Mouse (Mus musculus) small intestine, adult 2 months (tissue): ENCODE data around the gene Washc4. TPM values are rescaled to one million over a fixed set of nuclear protein-coding genes. Genes with fewer than 3 reads are reported as not detected.
A peak's percentile ranks its signal among the peaks of the same experiment; 100 is the strongest.

Source experiments
- H3K27ac ChIP-seq: fragments of 200-500 bp; 2 replicates; pipeline ENCODE4 v1.5.1; 2012; ENCODE audit warnings: low read depth, low read length, control low read depth, inconsistent platforms; ENCODE audit not compliant: insufficient read depth
- H3K27me3 ChIP-seq: fragments of 200-500 bp; 2 replicates; pipeline ENCODE4 v1.6.1; 2012; ENCODE audit warnings: mild to moderate bottlenecking, moderate library complexity, low read length, inconsistent platforms; ENCODE audit not compliant: control insufficient read depth, insufficient read depth
- H3K36me3 ChIP-seq: fragments of 200-500 bp; 2 replicates; pipeline ENCODE4 v1.6.1; 2012; ENCODE audit warnings: mild to moderate bottlenecking, low read length, control low read depth, inconsistent platforms; ENCODE audit not compliant: control insufficient read depth, insufficient read depth
- H3K4me1 ChIP-seq: fragments of 200-500 bp; 2 replicates; pipeline ENCODE4 v1.6.1; 2012; ENCODE audit warnings: low read length, inconsistent platforms, mixed read lengths; ENCODE audit not compliant: control insufficient read depth, insufficient read depth, insufficient read length
- H3K4me3 ChIP-seq: fragments of 200-500 bp; 2 replicates; pipeline ENCODE4 v1.5.1; 2012; ENCODE audit warnings: low read depth, mild to moderate bottlenecking, control low read depth, inconsistent platforms, low read length, moderate library complexity
- CTCF ChIP-seq: fragments of 200-500 bp; IDR thresholded peaks from 2 replicates; pipeline ENCODE4 v1.5.1; 2012; ENCODE audit warnings: low read depth, mild to moderate bottlenecking, control low read depth, inconsistent platforms, low read length, moderate library complexity, mixed read lengths; ENCODE audit not compliant: insufficient replicate concordance, insufficient read length; ENCODE audit errors: extremely low read depth
- POLR2A ChIP-seq: fragments of 200-500 bp; IDR thresholded peaks from 2 replicates; pipeline ENCODE4 v1.6.1; 2012; ENCODE audit warnings: low read depth, mild to moderate bottlenecking, control low read depth, inconsistent platforms, low read length, moderate library complexity
- WGBS: fragments of 180-500 bp; shearing (Covaris S2); methylation state at CpG from one replicate; pipeline ENCODE4 v1.1.7; 2018; 5-methylcytosine and 5-hydroxymethylcytosine counted together
- polyA plus RNA-seq: library from polyadenylated mRNA; depleted of rRNA; stranded (reverse); fragments of >200 nt; gene quantifications from 2 replicates; pipeline ENCODE4 v1.2.3, GENCODE M21; 2012; rRNA removed

Washc4 gene
- polyA plus RNA-seq, 1 experiment = 0.57 TPM

DNA sequence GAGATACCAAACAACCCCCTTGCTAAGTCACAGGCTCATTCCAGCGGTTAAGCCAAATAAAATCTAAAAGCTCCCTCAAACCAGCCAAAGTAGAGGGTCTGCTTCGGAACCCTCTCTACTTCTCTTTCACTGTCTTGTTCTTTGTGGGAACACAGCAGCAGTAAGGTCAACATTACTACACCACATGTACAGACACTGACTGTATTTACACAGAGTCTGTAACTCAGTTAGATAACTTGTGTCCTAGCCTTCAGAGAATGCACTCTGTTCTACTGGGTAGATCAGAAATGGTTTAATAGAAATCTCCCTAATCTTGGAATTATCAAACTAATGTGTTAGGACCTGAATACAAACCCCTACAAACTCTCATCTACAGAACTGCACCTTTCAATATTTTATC, 92.6 kb downstream of the Washc4 start:
- no peak for TF ChIP-seq POLR2A
- no peak for TF ChIP-seq CTCF
- no peaks in the 10 kb centered on the region for H3K27me3 ChIP-seq
- no peak overlapping the region for H3K27ac ChIP-seq
- 0 out of 2 replicates have a peak, but pooled peaks cover 2% of the 10 kb centered on the region for H3K4me1 ChIP-seq
- H3K4me3 ChIP-seq = no peak overlapping the region
- H3K36me3 ChIP-seq = peaks cover 11% of the 10 kb centered on the region; the same call in 1 of the 2 replicates
- WGBS = 92% methylated on average over 2 of the region's 2 CpGs

DNA sequence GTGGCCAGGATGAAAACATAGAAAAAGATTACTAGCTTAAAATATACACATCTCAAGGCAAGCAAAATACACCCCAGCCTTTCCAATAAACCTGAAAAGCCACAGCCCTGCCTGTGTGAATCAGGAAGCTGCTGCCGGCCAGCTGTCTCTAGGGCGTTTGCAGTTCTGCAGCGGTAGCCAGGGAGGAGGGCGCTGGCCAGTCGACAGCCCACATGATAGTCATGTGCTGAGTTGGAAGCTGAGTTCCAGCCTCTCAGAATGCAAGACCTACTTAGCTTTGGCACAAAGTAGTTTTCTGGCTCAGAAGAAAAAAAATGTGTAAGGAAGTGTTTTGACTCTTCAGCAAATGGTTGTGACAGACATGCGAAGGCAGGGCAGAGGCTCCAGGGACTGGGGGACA, 93.7 kb downstream of the Washc4 start:
- Histone ChIP-seq H3K27me3 (no peaks in the 10 kb centered on the region), H3K27ac (peak overlapping the region; percentile 28; the same call in 1 of the 2 replicates), H3K4me3 (no peak overlapping the region), H3K36me3 (0 out of 2 replicates have a peak, but pooled peaks cover 6% of the 10 kb centered on the region), H3K4me1 (0 out of 2 replicates have a peak, but pooled peaks cover 5% of the 10 kb centered on the region)
- 33% methylated on average over 6 of the region's 6 CpGs for WGBS
- no peak for TF ChIP-seq POLR2A
- no peak for TF ChIP-seq CTCF

DNA sequence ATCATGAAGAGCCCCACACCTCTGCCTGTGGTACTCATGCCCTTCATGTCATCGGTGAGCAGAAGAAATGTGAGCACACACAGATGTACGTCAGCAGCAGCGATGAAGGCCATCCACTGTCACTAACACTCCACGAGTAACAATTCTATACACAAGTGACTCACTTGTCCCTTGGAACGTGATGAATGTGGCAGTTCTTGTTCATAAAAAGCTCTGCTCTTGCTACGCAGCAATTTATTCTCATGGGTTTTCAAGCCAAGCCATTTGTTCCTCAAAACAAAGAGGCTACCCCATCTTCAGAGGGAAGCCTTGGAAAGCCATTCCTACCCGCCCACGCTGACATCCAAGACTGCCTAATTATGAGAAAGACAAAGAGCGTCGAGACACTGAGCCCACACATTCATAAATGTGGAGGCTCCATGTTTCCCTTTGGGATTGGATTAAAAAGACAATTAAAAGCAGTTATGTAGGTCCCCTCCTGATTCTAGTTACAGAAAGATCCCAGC, 96.4 kb downstream of the Washc4 start:
- Histone ChIP-seq H3K36me3 (0 out of 2 replicates have a peak, but pooled peaks cover 6% of the 10 kb centered on the region), H3K27me3 (no peaks in the 10 kb centered on the region), H3K4me3 (no peak overlapping the region), H3K27ac (no peak overlapping the region), H3K4me1 (peaks cover 9% of the 10 kb centered on the region; the same call in 1 of the 2 replicates)
- WGBS = 89% methylated on average over 10 of the region's 10 CpGs
- TF ChIP-seq CTCF (no peak), POLR2A (no peak)

DNA sequence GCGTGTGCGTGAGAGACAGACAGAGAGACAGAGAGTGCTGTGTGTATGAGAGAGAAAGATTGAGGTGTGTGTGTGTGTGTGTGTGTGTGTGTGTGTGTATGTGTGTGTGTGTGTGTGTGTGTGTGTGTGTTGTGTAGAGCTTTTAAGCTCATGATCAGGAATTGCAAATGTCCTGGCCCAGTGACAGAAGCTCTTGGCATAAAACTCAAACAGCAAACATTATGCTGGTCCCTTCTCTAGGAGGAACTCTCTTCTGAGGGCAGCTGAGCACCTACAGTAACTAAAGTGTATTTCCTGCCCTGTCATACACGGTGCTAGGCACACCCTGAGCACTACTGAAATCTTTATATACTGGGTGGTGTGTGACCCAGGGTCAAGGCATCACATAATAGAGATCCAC, 98.1 kb downstream of the Washc4 start:
- 0 out of 2 replicates have a peak, but pooled peaks cover 6% of the 10 kb centered on the region for H3K36me3 ChIP-seq
- H3K4me1 ChIP-seq = peaks cover 14% of the 10 kb centered on the region; the same call in 1 of the 2 replicates
- no peaks in the 10 kb centered on the region for H3K27me3 ChIP-seq
- no peak overlapping the region for H3K4me3 ChIP-seq
- no peak overlapping the region for H3K27ac ChIP-seq
- WGBS = 66% methylated on average over 3 of the region's 3 CpGs
- TF ChIP-seq CTCF (no peak), POLR2A (no peak)

DNA sequence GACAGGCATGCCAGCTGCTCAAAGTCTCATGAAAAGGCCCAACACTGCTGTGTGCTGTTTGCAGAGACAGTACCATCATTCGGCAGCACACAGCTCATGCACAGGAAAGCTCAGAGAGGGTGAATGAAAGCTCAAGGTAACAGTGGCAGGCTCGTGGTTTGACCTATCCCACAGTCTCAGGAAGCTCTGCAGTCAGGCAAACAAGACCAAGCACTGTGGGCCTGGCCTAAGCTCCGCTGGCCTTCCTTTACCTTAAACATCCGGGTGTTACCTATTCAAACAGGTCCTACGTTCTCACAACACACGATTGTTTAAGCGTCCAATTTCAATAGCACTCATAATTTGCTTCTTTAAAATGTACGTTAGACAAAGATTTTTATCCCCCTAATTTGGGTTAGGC, 100.6 kb downstream of the Washc4 start:
- no peak overlapping the region for H3K4me3 ChIP-seq
- peaks cover 16% of the 10 kb centered on the region; the same call in 1 of the 2 replicates for H3K4me1 ChIP-seq
- WGBS = 80% methylated on average over 8 of the region's 8 CpGs
- H3K27ac ChIP-seq = peak overlapping the region; percentile 72
- 0 out of 2 replicates have a peak, but pooled peaks cover 6% of the 10 kb centered on the region for H3K36me3 ChIP-seq
- H3K27me3 ChIP-seq = no peaks in the 10 kb centered on the region
- TF ChIP-seq CTCF (no peak), POLR2A (no peak)

DNA sequence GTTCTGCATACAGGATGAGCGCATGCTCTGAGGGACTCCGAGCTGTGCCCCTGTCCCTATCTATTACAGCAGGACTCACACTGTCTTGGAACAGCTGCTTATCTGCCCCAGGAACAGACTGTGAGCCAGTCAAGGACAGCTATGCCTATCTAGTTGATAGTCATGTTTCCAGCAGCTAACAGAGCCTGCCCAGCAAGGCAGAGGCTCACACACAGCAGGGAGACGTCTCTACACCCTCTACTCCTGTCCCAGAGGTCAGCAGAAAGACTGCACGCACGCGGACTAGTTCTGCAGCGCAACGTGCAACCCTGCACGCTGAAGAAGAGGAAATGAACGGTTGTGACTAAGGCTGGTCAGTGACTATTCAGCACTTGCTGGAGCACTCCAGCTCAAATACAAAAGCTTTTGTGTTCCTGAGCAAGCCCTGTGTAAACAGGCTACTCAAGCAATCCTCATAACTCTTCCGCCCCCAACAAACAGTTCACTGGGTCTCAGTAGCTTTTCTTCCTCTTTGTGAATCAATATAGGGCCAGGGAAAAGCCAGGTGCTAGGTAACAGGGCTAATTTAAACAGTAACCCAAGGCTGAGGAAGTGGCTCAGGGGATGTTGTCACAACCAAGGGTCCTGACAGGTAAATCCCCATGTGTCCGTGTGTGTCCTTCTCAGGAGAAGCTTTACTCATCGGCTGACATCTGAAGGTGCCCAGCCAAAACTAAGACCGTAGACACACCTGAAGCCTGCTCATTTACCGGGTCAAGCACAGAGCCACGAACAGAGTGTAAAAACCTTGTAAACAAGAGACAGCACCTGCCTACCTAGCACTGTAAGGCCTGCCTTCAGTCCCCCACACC, 101.5 kb downstream of the Washc4 start:
- Histone ChIP-seq H3K4me1 (peaks cover 16% of the 10 kb centered on the region; the same call in 1 of the 2 replicates), H3K27ac (peak overlapping the region; percentile 72), H3K27me3 (no peaks in the 10 kb centered on the region), H3K4me3 (no peak overlapping the region), H3K36me3 (no peaks in the 10 kb centered on the region)
- WGBS = 30% methylated on average over 16 of the region's 16 CpGs
- TF ChIP-seq POLR2A = no peak
- no peak for TF ChIP-seq CTCF

DNA sequence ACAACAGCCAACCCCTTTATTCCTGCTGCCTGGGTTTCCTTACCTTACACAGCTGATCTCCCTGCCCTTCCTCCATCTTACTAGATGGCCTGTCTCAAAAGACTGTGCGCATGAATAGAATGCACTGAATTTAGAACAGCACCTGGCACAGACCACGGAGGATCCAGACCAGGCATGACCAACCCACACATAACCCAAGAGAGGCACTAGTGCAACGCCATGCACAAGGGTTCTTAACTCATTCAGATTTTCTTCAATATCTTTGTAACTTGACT, 102.1 kb downstream of the Washc4 start:
- H3K27me3 ChIP-seq = no peaks in the 10 kb centered on the region
- 83% methylated on average over 3 of the region's 3 CpGs for WGBS
- H3K36me3 ChIP-seq = no peaks in the 10 kb centered on the region
- TF ChIP-seq POLR2A (no peak), CTCF (no peak)
- H3K27ac ChIP-seq = peak overlapping the region; percentile 72
- H3K4me1 ChIP-seq = peaks cover 16% of the 10 kb centered on the region; the same call in 1 of the 2 replicates
- no peak overlapping the region for H3K4me3 ChIP-seq

Other genes with a start within 250 kb of the Washc4 start
- gene Slc41a2, start 205.9 kb upstream of the Washc4 start, polyA plus RNA-seq = 5.2 and 11.5 TPM in 2 replicates
- gene D10Wsu102e, start 183.5 kb upstream of the Washc4 start, polyA plus RNA-seq = 0.06 and 0.11 TPM in 2 replicates
- 1.0 and 1.8 TPM in 2 replicates for gene Aldh1l2, start 9.6 kb upstream of the Washc4 start, polyA plus RNA-seq
- gene Appl2, start 105.0 kb downstream of the Washc4 start, polyA plus RNA-seq = 12.3 and 33.9 TPM in 2 replicates
- gene 1500009L16Rik, start 179.1 kb downstream of the Washc4 start, polyA plus RNA-seq = 0.36 and 1.5 TPM in 2 replicates